Mouse (Mus musculus) neural tube, embryonic 13.5 days (tissue): ENCODE measurements at regions not wholly inside any gene's neighbourhood (a gene's known extent, or its start where the extent isn't known, plus 50 kb on each side); places are given as distances from the start of the nearest gene placed in this dataset.

Experiments used
- ATAC-seq: fragments of 200-750 bp; cut with Nextera tagmentation; 2 replicates; pipeline ENCODE4 v1.8.0; 2017; ENCODE audit warnings: low read depth, mild to moderate bottlenecking, moderate TSS enrichment, moderate library complexity
- H3K27ac ChIP-seq: fragments of 300-500 bp; sonication (generic); replicated peaks from 2 replicates; pipeline ENCODE4 v1.5.1; 2015; ENCODE audit warnings: moderate library complexity, mild to moderate bottlenecking, inconsistent platforms
- H3K27me3 ChIP-seq: fragments of 300-500 bp; sonication (generic); 2 replicates; pipeline ENCODE4 v1.6.1; 2015; ENCODE audit warnings: mild to moderate bottlenecking, inconsistent platforms
- H3K36me3 ChIP-seq: fragments of 300-500 bp; sonication (generic); 2 replicates; pipeline ENCODE4 v1.6.1; 2015; ENCODE audit warnings: mild to moderate bottlenecking, inconsistent platforms
- H3K4me1 ChIP-seq: fragments of 300-500 bp; sonication (generic); replicated peaks from 2 replicates; pipeline ENCODE4 v1.6.1; 2015; ENCODE audit warnings: inconsistent platforms
- H3K4me2 ChIP-seq: fragments of 300-500 bp; sonication (generic); 2 replicates; pipeline ENCODE4 v1.6.1; 2015; ENCODE audit warnings: inconsistent platforms, mild to moderate bottlenecking, moderate library complexity
- H3K4me3 ChIP-seq: fragments of 300-500 bp; sonication (generic); 2 replicates; pipeline ENCODE4 v1.5.1; 2015; ENCODE audit warnings: mild to moderate bottlenecking, inconsistent platforms
- H3K9ac ChIP-seq: fragments of 300-500 bp; sonication (generic); 2 replicates; pipeline ENCODE4 v1.6.1; 2015; ENCODE audit warnings: moderate library complexity, mild to moderate bottlenecking, inconsistent platforms
- H3K9me3 ChIP-seq: fragments of 300-500 bp; sonication (generic); 2 replicates; pipeline ENCODE4 v1.6.1; 2016; ENCODE audit warnings: inconsistent platforms
- WGBS: fragments of 180-500 bp; shearing (Covaris S2); methylation state at CpG from one replicate; pipeline ENCODE4 v1.1.7; 2015; 5-methylcytosine and 5-hydroxymethylcytosine counted together

DNA sequence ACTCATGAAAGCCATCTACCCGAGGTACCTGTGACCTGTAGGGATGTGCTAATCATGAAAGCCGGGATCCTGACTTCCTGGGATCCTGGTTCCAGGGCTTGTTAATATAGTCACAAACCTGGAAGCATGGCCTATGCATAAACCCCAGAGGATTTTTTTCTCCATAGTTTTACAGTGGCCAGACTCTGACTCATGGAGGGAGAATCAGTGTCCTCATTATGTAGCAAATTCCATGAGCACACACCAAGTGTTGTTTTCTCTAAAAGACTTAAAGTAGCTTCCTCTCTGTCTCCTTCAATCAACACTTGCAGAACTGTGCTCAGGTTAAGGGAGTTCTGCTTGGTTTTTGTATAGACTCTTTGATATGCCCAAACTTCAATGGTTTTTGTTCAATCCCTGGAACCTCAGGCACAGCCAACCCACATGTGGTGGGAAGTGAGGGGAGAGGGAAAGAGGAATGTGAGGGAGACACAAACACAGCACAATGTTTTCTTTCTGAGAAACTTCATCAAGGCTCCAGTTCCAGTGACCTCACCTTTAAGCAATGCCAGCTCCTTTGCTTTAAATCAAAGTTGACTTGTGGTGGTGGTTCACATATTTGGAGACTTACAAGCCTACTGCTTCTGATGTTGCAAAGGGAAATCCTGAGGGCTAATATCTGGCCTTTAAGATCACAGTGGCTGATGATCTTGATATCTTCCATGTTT, 488.6 kb upstream of the Pappa start:
- H3K9me3 ChIP-seq, result no peaks in the 10 kb centered on the region
- WGBS, result 89% methylated on average over 2 of the region's 2 CpGs
- no peak overlapping the region for H3K27ac ChIP-seq
- H3K27me3 ChIP-seq, result no peaks in the 10 kb centered on the region
- H3K36me3 ChIP-seq, result no peaks in the 10 kb centered on the region
- no peaks in the 10 kb centered on the region for H3K4me1 ChIP-seq
- no peak overlapping the region for H3K4me3 ChIP-seq
- H3K9ac ChIP-seq, result no peak overlapping the region
- H3K4me2 ChIP-seq, result no peak overlapping the region
- ATAC-seq, result no peak

DNA sequence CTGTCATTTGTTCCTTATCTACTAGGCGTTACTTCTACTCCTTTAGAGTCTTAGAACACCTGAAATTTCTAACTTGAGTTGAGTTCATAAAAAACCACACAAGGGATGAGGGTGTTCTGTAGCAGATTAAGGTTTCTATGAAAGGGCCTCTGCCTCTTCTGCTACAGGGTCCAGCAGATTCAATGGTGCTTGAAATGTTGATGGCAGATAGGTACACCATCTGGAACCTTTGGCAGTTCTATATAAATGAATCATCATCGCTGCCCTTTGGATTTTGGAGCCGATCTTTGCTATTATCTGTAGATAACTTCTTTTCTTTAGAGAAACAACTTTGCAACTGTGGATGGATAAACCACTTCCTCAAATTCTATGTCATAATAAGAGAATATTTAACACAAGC, 483.9 kb upstream of the Pappa start:
- H3K4me1 ChIP-seq, result no peaks in the 10 kb centered on the region
- no peak overlapping the region for H3K27ac ChIP-seq
- H3K4me2 ChIP-seq, result no peak overlapping the region
- no peaks in the 10 kb centered on the region for H3K27me3 ChIP-seq
- no peak overlapping the region for H3K9ac ChIP-seq
- WGBS, result 84% methylated on average over 3 of the region's 3 CpGs
- H3K4me3 ChIP-seq, result no peak overlapping the region
- no peak for ATAC-seq
- H3K9me3 ChIP-seq, result no peaks in the 10 kb centered on the region
- H3K36me3 ChIP-seq, result no peaks in the 10 kb centered on the region

DNA sequence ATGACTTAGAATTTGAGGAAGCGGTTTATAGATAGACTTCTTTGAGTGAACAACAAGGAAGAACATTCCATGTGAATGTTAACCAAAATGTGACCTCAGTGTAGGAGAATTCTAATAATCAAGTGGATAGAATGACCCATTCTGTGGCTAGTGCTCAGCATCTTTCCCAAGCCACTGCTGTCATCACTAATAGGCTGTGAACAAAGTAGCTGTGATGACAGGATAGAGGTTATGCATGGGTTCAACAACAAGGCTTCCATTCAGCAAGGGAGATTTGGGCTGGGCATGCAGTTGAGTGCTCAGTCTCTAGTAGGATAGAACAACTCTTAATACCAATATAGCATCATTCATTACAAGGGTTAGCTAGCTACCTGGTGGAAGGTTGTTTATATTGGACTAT, 483.0 kb upstream of the Pappa start:
- no peaks in the 10 kb centered on the region for H3K9me3 ChIP-seq
- H3K4me3 ChIP-seq, result no peak overlapping the region
- H3K4me2 ChIP-seq, result no peak overlapping the region
- no peak for ATAC-seq
- H3K9ac ChIP-seq, result no peak overlapping the region
- H3K27ac ChIP-seq, result no peak overlapping the region
- H3K27me3 ChIP-seq, result no peaks in the 10 kb centered on the region
- 85% methylated on average over 1 of the region's 1 CpGs for WGBS
- no peaks in the 10 kb centered on the region for H3K36me3 ChIP-seq
- H3K4me1 ChIP-seq, result no peaks in the 10 kb centered on the region

DNA sequence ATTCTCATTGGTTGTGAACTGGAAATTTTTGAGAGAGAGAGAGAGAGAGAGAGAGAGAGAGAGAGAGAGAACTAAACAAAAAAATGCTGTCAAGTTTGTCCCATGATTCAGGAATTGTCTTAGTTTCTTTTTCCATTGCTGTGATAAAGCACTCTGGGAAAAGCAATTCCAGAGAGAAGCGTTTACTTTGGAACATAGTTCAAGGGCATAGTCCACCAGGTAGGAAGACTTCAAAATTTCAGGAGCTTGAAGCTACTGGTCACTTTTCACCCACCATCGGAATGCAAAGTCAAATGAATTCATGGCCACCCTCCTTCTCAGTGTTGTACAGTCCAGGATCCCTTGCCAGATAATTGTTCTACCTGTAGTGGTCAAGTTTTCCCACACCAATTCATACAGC, 478.8 kb upstream of the Pappa start:
- H3K27me3 ChIP-seq, result no peaks in the 10 kb centered on the region
- no peak overlapping the region for H3K9ac ChIP-seq
- H3K36me3 ChIP-seq, result no peaks in the 10 kb centered on the region
- H3K27ac ChIP-seq, result no peak overlapping the region
- no peak for ATAC-seq
- H3K9me3 ChIP-seq, result no peaks in the 10 kb centered on the region
- no peak overlapping the region for H3K4me3 ChIP-seq
- no peaks in the 10 kb centered on the region for H3K4me1 ChIP-seq
- 87% methylated on average over 2 of the region's 2 CpGs for WGBS
- H3K4me2 ChIP-seq, result no peak overlapping the region

DNA sequence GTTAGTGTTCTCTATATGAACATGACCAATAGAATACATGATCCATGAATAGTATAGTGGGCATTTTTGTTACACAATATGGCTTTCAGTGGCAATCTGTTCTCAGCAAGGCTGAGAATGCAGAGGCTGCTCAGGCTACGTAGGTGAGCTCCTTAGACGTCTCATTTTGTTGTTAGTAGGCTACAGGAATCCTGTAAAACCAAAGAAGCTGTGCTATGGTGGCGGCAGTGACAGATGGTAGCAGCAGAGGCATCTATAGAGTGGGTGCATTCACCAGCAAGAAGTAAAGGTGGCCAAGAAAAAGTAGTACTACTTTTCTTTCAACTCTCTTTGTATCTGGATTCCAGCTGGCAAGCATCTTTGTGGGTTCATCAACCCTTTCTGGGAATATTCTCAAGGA, 469.8 kb upstream of the Pappa start:
- ATAC-seq, result no peak
- no peaks in the 10 kb centered on the region for H3K27me3 ChIP-seq
- no peak overlapping the region for H3K9ac ChIP-seq
- no peak overlapping the region for H3K4me2 ChIP-seq
- no peak overlapping the region for H3K4me3 ChIP-seq
- H3K27ac ChIP-seq, result no peak overlapping the region
- H3K4me1 ChIP-seq, result no peaks in the 10 kb centered on the region
- no peaks in the 10 kb centered on the region for H3K36me3 ChIP-seq
- whole genome bisulfite sequencing, result 77% methylated on average over 3 of the region's 3 CpGs
- H3K9me3 ChIP-seq, result no peaks in the 10 kb centered on the region

DNA sequence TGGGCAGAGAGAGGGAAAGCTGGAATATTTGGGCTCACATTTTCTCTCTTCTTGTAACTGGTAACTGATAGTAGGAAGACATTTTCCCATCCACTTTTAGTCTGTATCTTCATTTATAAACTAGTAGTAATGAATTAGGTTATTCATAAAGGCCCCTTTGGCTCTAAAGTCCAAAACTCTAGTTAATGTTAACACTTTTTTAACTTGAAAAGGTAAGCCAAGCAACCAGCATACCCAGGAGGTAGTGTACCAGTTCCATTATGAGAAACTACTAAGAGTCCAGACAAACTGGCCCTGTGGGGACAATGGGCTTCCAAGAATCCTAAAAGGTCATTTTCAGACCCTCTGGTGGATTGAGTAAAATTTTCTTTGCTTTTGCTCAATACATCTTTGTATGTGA, 468.4 kb upstream of the Pappa start:
- no peak for ATAC-seq

DNA sequence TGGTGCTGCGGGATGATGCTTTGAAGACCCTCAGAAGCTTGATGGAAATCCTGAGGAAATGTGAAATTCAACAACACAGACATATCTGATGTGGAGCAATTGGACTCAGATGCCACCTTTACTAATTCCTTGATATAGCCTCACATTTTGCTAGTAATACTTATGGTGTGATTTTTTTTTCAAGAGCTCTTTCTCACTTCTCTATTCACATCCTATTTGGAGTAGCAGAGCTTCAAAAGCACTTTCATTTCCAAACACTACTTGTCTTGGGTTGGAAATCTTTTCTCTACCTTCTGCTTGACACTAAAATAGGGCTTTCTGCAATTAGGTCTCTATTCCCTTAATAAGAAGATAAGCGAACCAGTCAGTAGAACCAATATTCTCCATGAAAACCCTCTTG, 460.3 kb upstream of the Pappa start:
- Histone ChIP-seq H3K27ac (no peak overlapping the region), H3K4me3 (no peak overlapping the region), H3K36me3 (no peaks in the 10 kb centered on the region), H3K9me3 (no peaks in the 10 kb centered on the region), H3K27me3 (no peaks in the 10 kb centered on the region), H3K4me2 (no peak overlapping the region), H3K4me1 (no peaks in the 10 kb centered on the region), H3K9ac (no peak overlapping the region)
- WGBS, result 91% methylated on average over 2 of the region's 2 CpGs
- no peak for ATAC-seq

More for the DNA sequence above, 468.4 kb upstream of the Pappa start:
- Histone ChIP-seq H3K4me2 (no peak overlapping the region), H3K9me3 (no peaks in the 10 kb centered on the region), H3K4me3 (no peak overlapping the region), H3K9ac (no peak overlapping the region), H3K27ac (no peak overlapping the region), H3K36me3 (no peaks in the 10 kb centered on the region), H3K4me1 (no peaks in the 10 kb centered on the region), H3K27me3 (no peaks in the 10 kb centered on the region)

DNA sequence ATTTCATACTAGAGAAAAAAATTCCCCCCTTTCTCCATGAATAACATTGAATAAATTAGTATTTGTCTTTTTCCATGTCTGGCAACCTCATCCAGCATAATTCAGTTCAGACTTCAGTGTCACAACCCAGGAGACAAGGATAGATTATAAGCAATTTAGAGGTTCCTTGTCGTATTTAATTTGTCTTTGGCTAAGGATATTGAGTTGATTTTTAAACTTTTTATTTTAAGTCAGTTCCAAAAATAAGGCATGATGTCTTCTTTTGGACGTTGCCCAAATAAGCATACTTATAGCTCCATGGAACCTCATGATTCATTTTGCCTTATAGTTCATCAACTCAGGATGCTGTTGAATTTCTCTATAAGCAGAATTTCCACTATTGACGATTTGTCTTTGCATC, 456.0 kb upstream of the Pappa start:
- Histone ChIP-seq H3K27ac (no peak overlapping the region), H3K4me1 (no peaks in the 10 kb centered on the region), H3K9me3 (no peaks in the 10 kb centered on the region), H3K27me3 (no peaks in the 10 kb centered on the region), H3K4me3 (no peak overlapping the region), H3K9ac (no peak overlapping the region), H3K4me2 (no peak overlapping the region), H3K36me3 (no peaks in the 10 kb centered on the region)
- no peak for ATAC-seq
- 87% methylated on average over 3 of the region's 3 CpGs for WGBS

DNA sequence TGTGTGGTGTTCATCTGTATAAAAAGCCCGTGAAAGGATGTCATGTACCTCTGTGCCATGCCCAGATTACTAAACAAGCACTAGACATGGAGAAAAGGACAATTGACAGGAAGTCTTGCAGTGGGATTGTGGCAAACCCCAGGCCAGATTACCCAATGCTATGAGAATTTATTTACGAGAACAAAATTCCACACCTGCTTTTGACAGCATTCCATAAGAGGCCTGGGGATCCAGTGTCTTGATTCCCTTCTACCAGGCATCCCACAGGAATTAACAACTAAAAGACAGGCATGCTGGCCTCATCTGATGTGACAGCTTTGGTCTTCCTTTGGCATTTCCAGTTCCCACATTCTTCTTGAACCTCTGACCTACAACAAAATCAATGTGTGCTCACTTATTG, 454.3 kb upstream of the Pappa start:
- H3K4me3 ChIP-seq, result no peak overlapping the region
- no peaks in the 10 kb centered on the region for H3K27me3 ChIP-seq
- H3K27ac ChIP-seq, result no peak overlapping the region
- H3K9me3 ChIP-seq, result no peaks in the 10 kb centered on the region
- no peaks in the 10 kb centered on the region for H3K36me3 ChIP-seq
- H3K4me2 ChIP-seq, result no peak overlapping the region
- ATAC-seq, result no peak
- WGBS, result 88% methylated on average over 2 of the region's 2 CpGs
- H3K9ac ChIP-seq, result no peak overlapping the region
- no peaks in the 10 kb centered on the region for H3K4me1 ChIP-seq

DNA sequence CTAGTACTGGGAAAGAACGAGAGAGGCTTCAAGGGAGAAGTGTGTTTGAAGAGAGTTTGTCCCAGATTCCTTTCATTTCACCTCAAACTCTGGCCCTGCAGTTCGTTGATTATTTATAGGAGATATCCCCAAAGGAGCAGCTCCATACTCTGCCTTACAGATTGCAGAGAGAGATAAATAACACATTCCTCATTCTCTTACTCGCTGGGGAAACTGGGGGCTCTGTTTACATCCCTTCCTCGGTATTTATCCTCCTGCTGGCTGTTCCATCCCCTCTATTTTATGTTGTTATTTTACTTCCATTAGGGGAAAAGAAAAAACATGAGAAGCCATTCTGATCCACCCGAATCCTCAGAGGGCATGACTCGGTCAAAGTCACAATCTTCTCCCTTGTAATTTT, 447.5 kb upstream of the Pappa start:
- H3K4me2 ChIP-seq, result no peak overlapping the region
- no peak overlapping the region for H3K4me3 ChIP-seq
- H3K9ac ChIP-seq, result no peak overlapping the region
- no peaks in the 10 kb centered on the region for H3K9me3 ChIP-seq
- H3K27ac ChIP-seq, result no peak overlapping the region
- ATAC-seq, result no peak
- WGBS, result 44% methylated on average over 6 of the region's 6 CpGs
- no peaks in the 10 kb centered on the region for H3K27me3 ChIP-seq
- no peaks in the 10 kb centered on the region; the same call in 1 of the 2 replicates for H3K4me1 ChIP-seq
- H3K36me3 ChIP-seq, result no peaks in the 10 kb centered on the region

DNA sequence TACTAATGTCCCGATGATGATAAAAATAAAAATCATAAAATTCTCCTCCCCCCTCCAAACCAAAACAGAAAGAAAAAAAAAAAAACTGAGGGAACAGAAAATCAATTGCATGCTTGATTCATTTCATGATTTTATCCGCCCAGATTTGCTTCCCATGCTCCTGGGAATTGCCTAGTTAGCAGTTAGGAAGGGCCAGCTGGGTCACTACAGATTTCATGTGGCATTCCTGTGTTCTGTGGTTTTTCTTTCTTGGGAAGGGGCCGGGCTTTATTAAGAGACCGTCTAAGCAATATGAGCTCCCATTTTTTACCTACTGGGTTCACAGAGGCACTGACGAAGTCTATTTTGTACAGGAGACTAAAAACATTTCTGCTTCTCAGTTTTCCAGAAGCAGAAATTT, 447.1 kb upstream of the Pappa start:
- 60% methylated on average over 5 of the region's 5 CpGs for WGBS
- no peaks in the 10 kb centered on the region; the same call in 1 of the 2 replicates for H3K4me1 ChIP-seq
- H3K9ac ChIP-seq, result no peak overlapping the region
- H3K27me3 ChIP-seq, result no peaks in the 10 kb centered on the region
- ATAC-seq, result no peak
- no peaks in the 10 kb centered on the region for H3K36me3 ChIP-seq
- no peak overlapping the region for H3K27ac ChIP-seq
- H3K4me2 ChIP-seq, result no peak overlapping the region
- H3K9me3 ChIP-seq, result no peaks in the 10 kb centered on the region
- H3K4me3 ChIP-seq, result no peak overlapping the region

DNA sequence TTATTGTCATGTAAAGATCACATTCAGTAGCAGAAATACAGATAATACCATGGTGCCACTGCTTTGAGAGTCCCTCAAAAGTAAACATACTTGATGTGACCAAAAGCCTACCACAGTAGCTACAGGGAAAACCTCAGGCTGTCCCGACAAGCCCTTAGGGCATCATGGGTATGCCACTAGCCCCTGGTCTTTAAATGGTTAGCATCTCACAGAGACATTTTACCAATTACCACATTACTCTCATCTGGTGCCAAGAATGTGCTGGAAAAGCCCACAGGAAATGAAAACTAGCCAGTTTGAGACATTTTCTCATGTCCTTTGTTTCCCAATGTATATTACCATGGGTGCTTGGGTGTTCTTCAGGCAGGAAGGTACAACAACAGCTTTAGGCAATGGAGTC, 439.3 kb upstream of the Pappa start:
- Histone ChIP-seq H3K36me3 (no peaks in the 10 kb centered on the region), H3K9ac (no peak overlapping the region), H3K9me3 (no peaks in the 10 kb centered on the region), H3K27me3 (no peaks in the 10 kb centered on the region), H3K4me2 (no peak overlapping the region), H3K4me1 (no peaks in the 10 kb centered on the region), H3K4me3 (no peak overlapping the region), H3K27ac (no peak overlapping the region)
- 96% methylated on average over 1 of the region's 1 CpGs for WGBS
- ATAC-seq, result no peak

DNA sequence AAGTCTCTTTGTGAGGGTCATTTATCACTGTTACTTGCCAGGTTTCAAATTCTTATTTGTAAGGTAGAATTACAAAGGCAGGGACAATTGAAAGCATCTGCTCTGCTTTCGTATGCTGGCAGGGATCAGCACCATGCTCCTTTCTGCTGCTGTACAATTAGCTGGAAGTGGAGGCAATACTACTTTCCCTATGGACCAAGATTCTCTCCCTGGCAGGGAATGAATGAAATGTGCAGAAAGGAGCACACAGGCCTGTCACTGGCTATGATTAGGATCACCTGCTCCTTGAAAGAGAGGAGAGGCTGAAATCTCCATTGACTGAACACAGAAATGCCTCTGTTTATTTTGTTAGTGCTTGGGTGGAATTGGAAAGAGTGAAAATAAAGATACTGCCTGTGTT, 427.8 kb upstream of the Pappa start:
- Histone ChIP-seq H3K9me3 (no peaks in the 10 kb centered on the region), H3K36me3 (no peaks in the 10 kb centered on the region), H3K27me3 (no peaks in the 10 kb centered on the region), H3K4me3 (no peak overlapping the region), H3K27ac (no peak overlapping the region), H3K4me2 (no peak overlapping the region), H3K4me1 (no peaks in the 10 kb centered on the region), H3K9ac (no peak overlapping the region)
- no peak for ATAC-seq
- 53% methylated on average over 1 of the region's 1 CpGs for WGBS
